Mouse (Mus musculus) left cerebral cortex, postnatal 36 days (tissue): ENCODE measurements around the gene Cenpt. TPM values are rescaled to one million over a fixed set of nuclear protein-coding genes. Genes with fewer than 3 reads are reported as not detected.

ENCODE experiments used
- DNase-seq, 2 experiments: peaks; one replicate each; pipeline ENCODE4 v3.0.0; 2021 to 2022; ENCODE audit warnings: low spot score in 2 of 2, mixed read lengths in 1 of 2
- intact Hi-C: fragments of 180-260 bp; cut with DNase I; formaldehyde crosslinking; loops from one replicate; pipeline ENCODE4 v1.15.1; 2025
- total RNA-seq, 2 experiments: library from RNA; stranded (reverse); gene quantifications; 2 replicates each; pipeline ENCODE4 v1.2.3; 2021

Cenpt gene
- total RNA-seq, 2 experiments from 2014 or later = 15.2 to 18.0 TPM

DNA sequence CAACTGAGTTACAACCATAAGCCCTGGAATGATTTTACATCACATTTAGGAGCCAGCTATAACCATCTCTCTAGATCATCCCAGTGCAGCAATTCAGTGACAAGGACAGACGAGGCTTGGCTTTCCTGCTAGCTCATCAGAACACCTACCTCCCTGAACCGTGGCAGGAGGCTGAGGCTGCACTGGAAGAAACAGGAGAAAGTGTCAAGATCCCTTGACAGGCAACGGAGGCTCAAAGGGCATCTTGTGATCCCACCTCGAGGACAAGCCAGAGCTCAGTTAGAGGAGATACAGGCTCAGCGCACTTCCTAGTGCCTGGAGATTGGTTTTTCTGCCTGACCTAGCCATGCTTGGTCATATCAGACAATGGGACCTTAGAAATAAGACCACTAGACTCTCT lies 40.6 kb downstream of the Cenpt start:
- DNase-seq = no peak
- intact Hi-C loops = no loop called here

DNA sequence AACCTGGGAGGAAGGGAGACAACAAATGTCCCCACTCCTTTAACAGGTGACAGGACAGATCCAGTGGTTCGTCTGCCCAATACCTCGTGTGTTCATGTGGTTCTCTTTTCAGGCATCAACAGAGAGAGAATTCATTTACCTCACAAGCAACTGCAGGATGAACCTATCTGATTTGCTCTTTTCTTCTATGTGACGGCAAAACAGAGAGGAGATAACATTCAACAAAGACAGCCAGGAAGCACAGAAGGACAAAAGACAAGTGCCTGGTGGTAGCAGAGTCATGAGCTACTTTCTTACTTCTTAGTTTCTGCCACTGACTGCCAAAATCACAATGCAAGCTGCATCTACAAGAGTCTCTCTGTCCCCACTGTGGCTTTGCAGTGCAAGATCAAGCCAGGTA lies 41.5 kb downstream of the Cenpt start:
- intact Hi-C loops = no loop called here
- no peak for DNase-seq

DNA sequence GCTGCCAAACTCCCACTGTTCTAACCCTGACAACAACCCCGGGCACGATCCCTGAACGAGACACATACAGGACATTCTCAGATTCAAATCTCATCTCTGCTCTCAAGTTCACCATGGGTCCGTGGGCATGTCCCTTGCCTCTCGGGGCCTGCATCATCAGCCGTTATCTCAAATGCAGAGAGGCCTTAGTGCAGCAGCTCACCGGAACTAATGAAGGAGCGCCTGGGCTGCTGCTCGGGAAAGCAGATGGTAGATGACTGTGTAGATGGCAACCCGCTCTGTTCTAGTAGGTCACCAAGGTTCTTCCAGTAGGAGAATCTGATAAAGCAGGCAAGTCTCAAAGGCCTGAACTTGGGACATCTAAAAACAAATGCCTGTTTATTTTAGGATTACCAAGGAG lies 42.0 kb downstream of the Cenpt start:
- DNase-seq = no peak
- intact Hi-C loops = no loop called here

GRCm38 (mm10) chr8:105810245-105810786 lies 42.8 kb downstream of the Cenpt start:
- DNase-seq = no peak

GRCm38 (mm10) chr8:105808480-105808879 lies 44.6 kb downstream of the Cenpt start:
- intact Hi-C loops = no loop called here
- DNase-seq = no peak

More at GRCm38 (mm10) chr8:105810245-105810786, 42.8 kb downstream of the Cenpt start:
- intact Hi-C loops = no loop called here

DNA sequence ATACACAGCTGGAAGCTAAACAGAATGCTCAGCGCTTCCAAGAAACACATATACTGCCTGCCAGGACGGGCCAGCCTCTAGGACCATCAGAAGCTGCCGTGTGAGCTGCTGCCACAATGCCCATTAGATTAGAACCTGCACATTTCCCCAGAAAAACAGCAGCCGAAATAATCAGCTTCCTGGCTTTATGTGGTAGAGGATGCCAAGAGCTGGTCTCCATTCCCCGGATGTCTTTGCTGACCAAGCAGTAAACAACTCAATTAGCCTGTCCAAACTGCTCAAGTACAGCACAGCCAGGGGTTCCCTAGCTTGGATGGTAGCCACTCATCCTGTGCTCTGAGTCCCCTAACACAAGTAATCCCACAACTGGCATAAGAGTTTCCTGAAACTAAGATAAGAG lies 45.3 kb downstream of the Cenpt start:
- intact Hi-C loops = no loop called here
- DNase-seq = no peak

DNA sequence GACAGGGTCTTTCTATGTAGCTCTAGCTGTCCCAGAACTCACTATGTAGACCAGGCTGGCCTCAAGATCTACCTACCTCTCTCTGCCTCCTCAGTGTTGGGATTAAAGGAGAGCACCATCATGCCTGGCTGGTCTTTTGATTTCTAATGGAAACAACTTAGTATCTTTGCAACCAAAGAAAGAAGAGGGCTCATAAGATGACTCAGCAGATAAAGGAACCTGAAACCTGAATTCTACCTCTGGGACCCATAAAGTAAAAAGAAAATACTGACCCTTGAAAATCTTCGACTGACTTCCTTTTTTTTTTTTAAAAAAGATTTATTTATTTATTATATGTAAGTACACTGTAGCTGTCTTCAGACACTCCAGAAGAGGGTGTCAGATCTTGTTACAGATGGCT lies 47.1 kb downstream of the Cenpt start:
- intact Hi-C loops = no loop called here
- no peak for DNase-seq

DNA sequence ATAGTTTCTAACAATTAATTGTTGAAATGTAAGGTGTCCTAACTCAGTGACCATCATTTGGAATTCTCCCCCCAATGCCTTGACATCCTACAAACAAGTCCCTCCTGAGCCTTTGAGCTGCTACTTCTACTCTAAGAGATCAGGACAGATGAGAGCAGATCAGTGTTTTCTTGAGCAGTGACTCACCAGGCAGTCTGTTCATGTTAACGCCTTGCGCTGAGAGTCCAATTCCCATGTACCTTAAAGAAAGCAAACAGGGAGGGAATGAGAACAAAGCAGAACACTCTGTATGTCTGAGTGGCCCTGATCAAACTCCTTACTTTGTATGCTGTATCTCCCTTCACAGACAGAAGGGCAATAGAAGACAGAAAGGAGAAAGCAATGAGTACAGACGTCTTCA lies 47.7 kb downstream of the Cenpt start:
- no peak for DNase-seq
- intact Hi-C loops = no loop called here

DNA sequence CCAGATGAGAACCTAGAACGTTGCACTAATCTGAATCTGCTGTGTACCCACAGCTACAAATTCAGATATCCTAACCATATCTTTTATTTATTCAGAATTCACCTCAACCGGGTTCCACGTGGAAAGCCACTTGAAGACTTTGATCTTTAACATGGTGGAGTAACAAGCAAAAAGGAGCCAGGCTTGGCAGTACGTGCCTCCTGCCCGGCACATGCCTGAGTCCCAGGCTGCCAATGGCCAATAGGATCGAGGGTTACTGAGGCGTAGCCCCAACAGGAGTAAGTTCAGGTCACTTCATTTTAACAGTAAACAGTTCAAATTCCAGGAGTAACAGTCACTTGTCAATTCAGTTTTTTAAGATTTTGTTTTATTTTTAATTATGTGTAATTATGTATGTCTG lies 48.3 kb downstream of the Cenpt start:
- DNase-seq = no peak
- intact Hi-C loops = no loop called here

- DNase-seq = no peak
- intact Hi-C loops = no loop called here
Observed at GRCm38 (mm10) chr8:105801153-105801904, 51.7 kb downstream of the Cenpt start.

GRCm38 (mm10) chr8:105799091-105799812 lies 53.8 kb downstream of the Cenpt start:
- DNase-seq = peak in 1 of 2 experiments; percentile 21
- intact Hi-C loops = no loop called here

GRCm38 (mm10) chr8:105798408-105798807 lies 54.7 kb downstream of the Cenpt start:
- no peak for DNase-seq
- intact Hi-C loops = no loop called here

DNA sequence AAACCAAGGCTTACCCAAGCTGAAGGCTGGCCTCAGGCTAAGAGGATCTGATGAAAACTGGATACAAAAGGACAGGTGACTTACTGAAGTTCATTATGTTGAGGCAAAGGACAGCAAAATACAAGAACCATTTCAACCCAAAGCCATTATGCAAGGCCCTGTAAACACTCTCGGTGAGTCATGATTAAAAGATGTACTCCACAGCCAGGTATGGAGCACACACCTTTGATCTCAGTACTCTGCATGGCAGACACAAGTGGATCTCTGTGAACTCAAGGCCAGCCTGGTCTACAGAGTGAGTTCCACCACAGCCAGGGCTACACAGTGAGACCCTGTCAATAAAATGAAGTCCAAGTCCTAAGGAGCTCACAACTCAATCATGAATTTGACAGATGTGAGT lies 57.3 kb downstream of the Cenpt start:
- intact Hi-C loops = no loop called here
- no peak for DNase-seq

Other genes starting within 250 kb of the Cenpt start
- gene Ripor1, start 248.0 kb downstream of the Cenpt start, total RNA-seq = 10 to 100 TPM; 70.3 to 89.3 TPM
- gene Ctcf, start 216.7 kb downstream of the Cenpt start, total RNA-seq = 10 to 100 TPM; 61.2 to 77.2 TPM
- not detected for gene Agrp, start 215.9 kb downstream of the Cenpt start, total RNA-seq
- gene Carmil2, start 167.0 kb downstream of the Cenpt start, total RNA-seq = 10 to 100 TPM; 56.3 to 66.3 TPM
- 10 to 100 TPM; 45.8 to 50.6 TPM for gene Acd, start 152.2 kb downstream of the Cenpt start, total RNA-seq
- 10 to 100 TPM; 45.5 to 53.6 TPM for gene Pard6a, start 152.1 kb downstream of the Cenpt start, total RNA-seq
- not detected for gene 4933405L10Rik, start 145.6 kb downstream of the Cenpt start, total RNA-seq
- 10 to 100 TPM in 1 of 2 experiments, 1 to 10 TPM in 1; 9.9 to 10.7 TPM for gene Enkd1, start 145.1 kb downstream of the Cenpt start, total RNA-seq
- gene Gfod2, start 94.6 kb downstream of the Cenpt start, total RNA-seq = 10 to 100 TPM; 25.4 to 26.3 TPM
- gene Ranbp10, start 25.9 kb downstream of the Cenpt start, total RNA-seq = 10 to 100 TPM; 22.1 to 25.1 TPM
- gene Tsnaxip1, start 25.5 kb downstream of the Cenpt start, total RNA-seq = not detected
- gene Thap11, start 1.9 kb upstream of the Cenpt start, total RNA-seq = 10 to 100 TPM; 38.9 to 44.8 TPM
- gene Nutf2, start 7.3 kb upstream of the Cenpt start, total RNA-seq = 10 to 100 TPM; 25.7 to 35.4 TPM
- gene Edc4, start 27.6 kb upstream of the Cenpt start, total RNA-seq = 10 to 100 TPM; 56.9 to 68.4 TPM
- 1 to 10 TPM; 2.8 to 5.3 TPM for gene Nrn1l, start 40.3 kb upstream of the Cenpt start, total RNA-seq
- 1 to 10 TPM; 8.6 to 9.7 TPM for gene Pskh1, start 47.2 kb upstream of the Cenpt start, total RNA-seq
- gene Ctrl, start 80.6 kb upstream of the Cenpt start, total RNA-seq = 1 to 10 TPM in 1 of 2 experiments, under 1 TPM in 1; 0.79 to 1.9 TPM
- gene Psmb10, start 85.2 kb upstream of the Cenpt start, total RNA-seq = 100 to 1,000 TPM in 1 of 2 experiments, 10 to 100 TPM in 1; 80.6 to 117 TPM
- gene Lcat, start 90.1 kb upstream of the Cenpt start, total RNA-seq = 10 to 100 TPM; 26.7 to 29.0 TPM
- gene Slc12a4, start 112.8 kb upstream of the Cenpt start, total RNA-seq = 10 to 100 TPM; 18.6 to 20.0 TPM
- not detected for gene Dpep3, start 126.2 kb upstream of the Cenpt start, total RNA-seq
- gene Dus2, start 138.1 kb upstream of the Cenpt start, total RNA-seq = 10 to 100 TPM; 16.4 to 19.3 TPM
- under 1 TPM; 0.30 to 0.36 TPM for gene Dpep2nb, start 152.7 kb upstream of the Cenpt start, total RNA-seq
- 10 to 100 TPM; 14.0 to 16.3 TPM for gene Ddx28, start 158.6 kb upstream of the Cenpt start, total RNA-seq
- 10 to 100 TPM; 10.7 to 13.3 TPM for gene Nfatc3, start 205.6 kb upstream of the Cenpt start, total RNA-seq